Mouse (Mus musculus) E14TG2a.4 (cell line): Measurements from ENCODE around the gene Usp6nl.

ENCODE experiments used
- H3K27me3 ChIP-seq: 2 replicates; pipeline ENCODE4 v1.6.1; 2014; ENCODE audit warnings: low read length, control low read depth; ENCODE audit not compliant: insufficient read depth
- H3K36me3 ChIP-seq: 2 replicates; pipeline ENCODE4 v1.6.1; 2014; ENCODE audit warnings: low read length, control low read depth; ENCODE audit not compliant: insufficient read depth
- H3K4me1 ChIP-seq: replicated peaks from 2 replicates; pipeline ENCODE4 v1.6.1; 2014; ENCODE audit warnings: low read depth, low read length, control low read depth
- H3K4me3 ChIP-seq: replicated peaks from 2 replicates; pipeline ENCODE4 v1.5.1; 2014; ENCODE audit warnings: mild to moderate bottlenecking, low read length
- H3K9me3 ChIP-seq: 2 replicates; pipeline ENCODE4 v1.6.1; 2014; ENCODE audit warnings: low read length, control low read depth
- CTCF ChIP-seq: conservative IDR thresholded peaks from 2 replicates; pipeline ENCODE4 v1.5.1; 2014; ENCODE audit warnings: low read length
- NANOG ChIP-seq: IDR thresholded peaks from 2 replicates; pipeline ENCODE4 v1.6.1; 2014; ENCODE audit warnings: borderline replicate concordance, low read length, mixed read lengths
- POU5F1 ChIP-seq: IDR thresholded peaks from 2 replicates; pipeline ENCODE4 v1.6.1; 2014; ENCODE audit warnings: low read length, borderline replicate concordance

Gene Usp6nl

DNA sequence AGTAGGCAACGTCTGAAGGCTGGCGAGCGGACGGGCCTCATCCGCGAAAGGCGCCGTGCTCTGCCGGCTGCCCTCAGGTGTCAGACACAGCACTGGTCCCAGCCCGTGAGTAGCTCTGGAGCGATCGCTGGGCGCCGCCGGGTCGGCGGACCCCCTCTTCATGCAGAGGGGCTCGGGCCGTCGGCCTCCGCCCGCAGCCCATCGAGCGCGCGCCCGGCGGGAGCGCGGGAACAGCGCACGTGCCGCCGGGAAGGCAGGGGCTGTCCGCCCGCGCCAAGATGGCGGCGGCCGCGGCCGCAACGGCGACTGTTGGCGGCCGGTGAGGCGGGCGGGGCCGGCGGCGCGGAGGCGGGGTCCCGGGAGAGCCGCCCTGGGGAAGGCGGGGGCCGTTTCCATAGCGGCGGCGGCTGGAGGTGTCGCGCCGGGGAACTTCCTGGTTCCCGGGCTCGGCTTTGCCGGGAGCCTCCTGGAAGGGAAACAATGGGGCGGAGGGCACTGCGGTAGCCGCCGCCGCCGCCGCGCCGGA lies at the start of gene Usp6nl:
TSS of gene Usp6nl (plus strand) at position 292 of the 526 bp plus-strand sequence.
- Histone ChIP-seq H3K9me3 (no peaks in the 10 kb centered on the region), H3K4me1 (peaks cover 39% of the 10 kb centered on the region), H3K4me3 (peak within 1 kb of the TSS; percentile 88), H3K36me3 (no peaks in the 10 kb centered on the region), H3K27me3 (0 out of 2 replicates have a peak, but pooled peaks cover 3% of the 10 kb centered on the region)
- no peak for TF ChIP-seq POU5F1

DNA sequence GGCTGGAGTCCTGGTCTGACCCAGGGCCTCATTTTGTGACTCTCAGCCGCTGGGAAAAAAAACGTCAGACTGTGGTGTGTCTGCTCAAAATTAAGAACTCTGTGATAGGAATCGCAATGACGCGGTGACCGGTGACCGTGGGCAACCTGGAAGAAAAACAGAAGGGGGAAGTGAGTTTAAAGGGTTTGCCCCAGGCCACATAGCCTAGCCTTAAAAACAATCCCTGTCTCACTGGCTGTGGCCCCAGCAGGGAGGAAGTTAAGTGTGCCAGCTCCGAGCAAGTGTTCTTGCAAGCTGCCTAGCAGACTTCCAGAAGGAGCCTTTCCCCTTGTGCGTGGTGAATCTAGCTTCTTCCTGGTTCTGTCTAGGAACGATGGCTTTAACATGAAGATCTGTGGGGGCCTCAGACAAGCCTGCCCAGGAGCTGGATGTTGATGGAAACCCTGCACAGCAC lies 49.0 kb upstream of the Usp6nl start:
- Histone ChIP-seq H3K9me3 (peaks cover 14% of the 10 kb centered on the region), H3K4me1 (peaks cover 12% of the 10 kb centered on the region), H3K4me3 (no peak overlapping the region), H3K36me3 (no peaks in the 10 kb centered on the region), H3K27me3 (no peaks in the 10 kb centered on the region)
- TF ChIP-seq POU5F1 (no peak), CTCF (no peak)

DNA sequence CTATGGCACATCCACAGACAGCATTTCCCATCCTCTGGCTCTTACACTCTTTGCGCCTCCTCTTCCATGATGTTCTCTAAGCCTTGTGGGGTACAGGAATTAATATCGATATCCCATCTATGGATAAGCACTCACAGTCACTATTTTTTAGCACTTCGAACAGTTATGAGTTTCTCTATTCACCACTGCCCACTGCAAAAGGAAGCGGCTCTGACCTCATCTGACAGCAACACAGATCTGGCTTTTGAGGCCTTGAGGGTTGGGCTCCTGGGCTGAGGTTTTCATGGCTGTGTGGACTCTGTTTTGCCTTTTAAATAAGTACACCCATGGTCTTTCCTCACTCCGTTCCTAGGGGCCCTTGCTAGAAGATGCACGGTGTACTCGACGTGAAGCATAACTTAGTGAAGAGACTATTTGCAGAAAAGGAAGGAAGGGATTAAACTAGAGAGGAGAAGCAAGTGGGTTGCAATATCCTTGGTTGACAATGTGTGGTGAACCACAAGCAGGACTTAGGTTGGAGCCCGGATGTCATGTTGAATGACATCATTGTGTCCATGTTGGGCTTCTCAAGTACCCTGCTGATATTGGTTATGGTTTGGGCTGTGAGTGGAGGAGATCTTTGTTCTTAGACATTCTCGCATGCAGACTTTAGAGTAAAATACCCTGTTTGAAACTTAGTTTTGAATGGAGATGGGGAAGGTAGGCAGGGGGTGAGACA lies 43.5 kb upstream of the Usp6nl start:
- Histone ChIP-seq H3K9me3 (no peaks in the 10 kb centered on the region), H3K36me3 (no peaks in the 10 kb centered on the region), H3K4me1 (peaks cover 6% of the 10 kb centered on the region), H3K4me3 (no peak overlapping the region), H3K27me3 (no peaks in the 10 kb centered on the region)
- no peak for TF ChIP-seq CTCF
- TF ChIP-seq POU5F1 = no peak
- no peak for TF ChIP-seq NANOG

GRCm38 (mm10) chr2:6279614-6280301 lies 42.7 kb upstream of the Usp6nl start:
- Histone ChIP-seq H3K27me3 (no peaks in the 10 kb centered on the region), H3K36me3 (no peaks in the 10 kb centered on the region), H3K4me3 (no peak overlapping the region), H3K9me3 (no peaks in the 10 kb centered on the region), H3K4me1 (no peaks in the 10 kb centered on the region)
- TF ChIP-seq POU5F1 = no peak
- no peak for TF ChIP-seq NANOG
- TF ChIP-seq CTCF = no peak

GRCm38 (mm10) chr2:6283569-6283968 lies 38.9 kb upstream of the Usp6nl start:
- no peak for TF ChIP-seq POU5F1
- TF ChIP-seq NANOG = no peak
- TF ChIP-seq CTCF = no peak
- no peaks in the 10 kb centered on the region for H3K4me1 ChIP-seq
- H3K27me3 ChIP-seq = no peaks in the 10 kb centered on the region
- H3K9me3 ChIP-seq = no peaks in the 10 kb centered on the region
- no peak overlapping the region for H3K4me3 ChIP-seq
- no peaks in the 10 kb centered on the region for H3K36me3 ChIP-seq

DNA sequence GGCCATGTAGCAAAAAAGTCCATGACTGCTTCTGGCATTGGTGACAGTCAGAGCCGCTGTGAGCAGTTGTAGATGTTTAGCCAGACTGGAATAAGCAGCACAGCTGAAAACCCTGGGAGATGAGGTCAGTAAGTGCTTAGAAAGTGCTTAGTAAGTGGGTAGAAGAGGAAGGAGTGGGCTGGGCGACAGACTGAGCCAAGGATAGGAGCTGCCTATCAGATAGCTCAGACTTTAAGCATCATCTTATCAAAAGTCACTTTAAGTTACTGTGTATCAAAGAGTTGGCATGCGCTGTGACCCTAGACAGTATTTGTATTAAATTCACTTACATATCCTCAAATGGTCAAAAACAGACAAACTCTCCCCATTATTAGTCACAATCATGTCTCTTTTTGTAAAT lies 37.7 kb upstream of the Usp6nl start:
- no peak overlapping the region for H3K4me3 ChIP-seq
- TF ChIP-seq POU5F1 (no peak), CTCF (no peak)

DNA sequence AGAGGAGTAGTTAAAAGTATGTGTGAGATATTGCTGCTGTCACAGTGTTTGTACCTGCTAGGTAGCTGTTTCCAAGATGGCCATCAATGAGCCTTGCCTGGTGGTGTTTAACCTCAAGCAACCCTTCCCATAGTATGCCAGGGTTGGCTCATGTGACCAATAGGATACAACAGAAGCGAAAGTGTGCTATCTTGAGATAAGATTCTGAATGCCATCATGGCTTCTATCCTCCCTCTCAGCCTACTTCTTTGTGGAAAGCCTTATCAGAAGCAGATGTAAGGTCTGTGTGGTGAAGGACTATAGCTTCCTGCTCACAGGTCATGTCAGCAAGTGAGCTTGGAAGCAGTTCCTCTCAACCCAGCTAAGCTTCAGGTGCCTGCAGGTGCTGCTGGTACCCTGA lies 36.7 kb upstream of the Usp6nl start:
- no peaks in the 10 kb centered on the region for H3K27me3 ChIP-seq
- no peaks in the 10 kb centered on the region for H3K4me1 ChIP-seq
- no peak for TF ChIP-seq CTCF
- TF ChIP-seq NANOG = no peak
- TF ChIP-seq POU5F1 = no peak
- no peaks in the 10 kb centered on the region for H3K36me3 ChIP-seq
- H3K9me3 ChIP-seq = no peaks in the 10 kb centered on the region
- no peak overlapping the region for H3K4me3 ChIP-seq

More for the DNA sequence above, 37.7 kb upstream of the Usp6nl start:
- Histone ChIP-seq H3K27me3 (no peaks in the 10 kb centered on the region), H3K36me3 (no peaks in the 10 kb centered on the region), H3K9me3 (no peaks in the 10 kb centered on the region), H3K4me1 (no peaks in the 10 kb centered on the region)

DNA sequence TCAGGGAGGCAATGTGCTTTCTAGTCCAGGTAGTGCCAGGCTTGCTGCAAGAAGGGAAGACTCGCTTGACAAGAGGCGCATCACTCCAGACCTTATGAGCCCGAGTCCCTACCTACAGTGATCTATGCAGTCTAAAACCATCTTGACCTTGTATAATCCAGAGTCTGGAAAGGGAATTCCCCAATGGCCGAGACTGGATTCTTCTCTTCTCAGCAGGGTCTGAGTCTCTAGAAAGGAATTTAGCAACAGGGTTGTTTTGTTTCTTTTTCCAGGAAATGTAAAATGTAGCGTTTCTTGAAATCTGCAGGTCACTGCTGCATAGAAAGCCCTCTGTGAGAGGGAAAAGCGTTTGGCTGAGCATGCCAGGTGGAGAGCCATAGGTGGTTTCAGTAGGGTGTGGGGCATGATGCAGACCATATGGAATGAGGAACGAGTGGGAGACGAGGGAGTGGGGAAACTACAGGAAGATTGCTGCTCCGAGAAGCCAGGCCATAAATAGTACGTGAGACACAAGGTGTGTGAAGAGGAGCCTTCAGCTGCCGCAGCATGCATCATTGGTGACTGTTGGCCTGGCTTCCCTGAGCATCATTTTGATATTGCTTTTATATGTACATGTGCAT lies 28.5 kb upstream of the Usp6nl start:
- H3K4me3 ChIP-seq = no peak overlapping the region
- no peak for TF ChIP-seq CTCF
- no peak for TF ChIP-seq NANOG
- TF ChIP-seq POU5F1 = no peak
- no peaks in the 10 kb centered on the region for H3K36me3 ChIP-seq
- H3K9me3 ChIP-seq = no peaks in the 10 kb centered on the region
- no peaks in the 10 kb centered on the region for H3K27me3 ChIP-seq
- no peaks in the 10 kb centered on the region for H3K4me1 ChIP-seq

DNA sequence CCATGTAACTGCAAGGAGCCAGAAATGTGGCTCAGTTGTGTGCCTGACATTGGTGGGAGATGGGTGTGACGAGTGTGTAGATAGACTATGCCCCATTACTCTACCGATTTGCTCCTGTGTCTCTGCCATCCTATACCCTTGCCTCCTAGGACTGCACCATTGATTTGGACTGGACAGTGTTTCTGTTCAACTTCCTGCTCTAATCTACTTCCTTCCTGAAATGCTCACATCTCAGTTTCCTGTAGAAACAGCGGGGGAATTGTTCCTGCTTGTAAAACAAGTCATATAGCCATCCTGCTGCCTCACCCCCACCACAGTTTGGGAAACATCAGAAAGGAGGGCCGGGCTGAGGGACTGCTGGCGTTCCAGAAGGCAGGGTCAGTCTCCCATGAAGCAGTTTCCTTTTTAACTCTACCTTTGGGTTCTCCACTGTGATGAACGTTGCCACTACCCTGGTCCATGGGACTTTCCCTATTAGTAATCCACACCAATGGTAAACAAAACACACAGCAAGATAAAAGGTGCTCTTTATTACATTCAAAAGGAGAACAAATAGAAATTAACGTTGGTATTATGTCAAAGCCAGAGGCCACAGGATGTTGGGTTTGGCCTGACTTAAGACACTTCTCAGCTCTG lies 27.4 kb upstream of the Usp6nl start:
- no peak overlapping the region for H3K4me3 ChIP-seq
- no peak for TF ChIP-seq NANOG
- TF ChIP-seq POU5F1 = no peak
- no peak for TF ChIP-seq CTCF
- H3K4me1 ChIP-seq = no peaks in the 10 kb centered on the region
- H3K9me3 ChIP-seq = no peaks in the 10 kb centered on the region
- H3K27me3 ChIP-seq = no peaks in the 10 kb centered on the region
- H3K36me3 ChIP-seq = no peaks in the 10 kb centered on the region
